Mouse (Mus musculus) lung, postnatal 4 days (tissue): ENCODE measurements around the gene Gm17019.
"Not testable (repeated sequence)": the region's sequence is repeated elsewhere in the genome, so short reads cannot be mapped to it uniquely, and the experiment has no call there.

Source experiments
- DNase-seq, 2 experiments: peaks; one replicate each; pipeline ENCODE4 v3.0.0; 2021

Gm17019 gene

GRCm38 (mm10) chr5:15032898-15033297 lies at the start of gene Gm17019:
Gm17019 (minus strand) TSS chr5:15032998.
- DNase-seq: not testable (repeated sequence)

- not testable (repeated sequence) for DNase-seq
Observed at GRCm38 (mm10) chr5:15062385-15062715, 29.6 kb upstream of the Gm17019 start.

- not testable (repeated sequence) for DNase-seq
Observed at GRCm38 (mm10) chr5:15061638-15062384, 29.0 kb upstream of the Gm17019 start.

- DNase-seq: not testable (repeated sequence)
Observed at GRCm38 (mm10) chr5:15054151-15055025, 21.6 kb upstream of the Gm17019 start.

- DNase-seq: not testable (repeated sequence)
Observed at GRCm38 (mm10) chr5:15053606-15053962, 20.8 kb upstream of the Gm17019 start.

GRCm38 (mm10) chr5:15052945-15053605 lies 20.3 kb upstream of the Gm17019 start:
- DNase-seq: not testable (repeated sequence)

GRCm38 (mm10) chr5:15050807-15051206 lies 18.0 kb upstream of the Gm17019 start:
- DNase-seq: not testable (repeated sequence)

- not testable (repeated sequence) for DNase-seq
Observed at GRCm38 (mm10) chr5:15044830-15045767, 12.3 kb upstream of the Gm17019 start.

- DNase-seq: not testable (repeated sequence)
Observed at GRCm38 (mm10) chr5:15040784-15041183, 8.0 kb upstream of the Gm17019 start.

GRCm38 (mm10) chr5:15039984-15040383 lies 7.2 kb upstream of the Gm17019 start:
- DNase-seq: not testable (repeated sequence)

- not testable (repeated sequence) for DNase-seq
Observed at GRCm38 (mm10) chr5:15024316-15024715, 8.5 kb downstream of the Gm17019 start.

- not testable (repeated sequence) for DNase-seq
Observed at GRCm38 (mm10) chr5:15020067-15020466, 12.7 kb downstream of the Gm17019 start.

- DNase-seq: not testable (repeated sequence)
Observed at GRCm38 (mm10) chr5:15010639-15011582, 21.9 kb downstream of the Gm17019 start.

- DNase-seq: not testable (repeated sequence)
Observed at GRCm38 (mm10) chr5:15006907-15007306, 25.9 kb downstream of the Gm17019 start.

GRCm38 (mm10) chr5:15006288-15006687 lies 26.5 kb downstream of the Gm17019 start:
- DNase-seq: not testable (repeated sequence)

- not testable (repeated sequence) for DNase-seq
Observed at GRCm38 (mm10) chr5:15005584-15005983, 27.2 kb downstream of the Gm17019 start.

GRCm38 (mm10) chr5:15004569-15005562 lies 27.9 kb downstream of the Gm17019 start:
- not testable (repeated sequence) for DNase-seq

- DNase-seq: not testable (repeated sequence)
Observed at GRCm38 (mm10) chr5:14998077-14998476, 34.7 kb downstream of the Gm17019 start.

- not testable (repeated sequence) for DNase-seq
Observed at GRCm38 (mm10) chr5:14997556-14997955, 35.2 kb downstream of the Gm17019 start.
